Mouse (Mus musculus) CH12.LX (cell line): ENCODE measurements around the gene Tcl1b5. TPM values are rescaled to one million over a fixed set of nuclear protein-coding genes. Genes with fewer than 3 reads are reported as not detected.
A peak's percentile ranks its signal among the peaks of the same experiment; 100 is the strongest.
"Not testable (repeated sequence)": the region's sequence is repeated elsewhere in the genome, so short reads cannot be mapped to it uniquely, and the experiment has no call there.

Source experiments
- DNase-seq: peaks from one replicate; pipeline ENCODE4 v3.0.0-alpha.2; 2013; ENCODE audit errors: extremely low read depth
- H3K27ac ChIP-seq: 2 replicates; pipeline ENCODE4 v1.5.1; 2012; ENCODE audit warnings: low read depth, mild to moderate bottlenecking, control low read depth, moderate library complexity; ENCODE audit not compliant: insufficient read depth
- H3K27me3 ChIP-seq: replicated peaks from 2 replicates; pipeline ENCODE3; 2012; ENCODE audit warnings: inconsistent platforms
- H3K36me3 ChIP-seq, 2 experiments: replicated peaks in 1 of 2; 2 replicates each; pipeline versions ENCODE3 to v1.6.1; 2012; ENCODE audit warnings: inconsistent platforms in 1 of 2, low read length in 1 of 2, mild to moderate bottlenecking in 1 of 2, mixed read lengths in 1 of 2, moderate library complexity in 1 of 2; ENCODE audit not compliant: control insufficient read depth in 1 of 2, insufficient read depth in 1 of 2
- H3K4me1 ChIP-seq, 2 experiments: 2 replicates each; pipeline ENCODE4 v1.6.1; 2012; ENCODE audit warnings: inconsistent platforms in 1 of 2, moderate library complexity in 1 of 2; ENCODE audit not compliant: insufficient read depth in 2 of 2, control insufficient read depth in 1 of 2
- H3K4me2 ChIP-seq: 2 replicates; pipeline ENCODE4 v1.6.1; 2012; ENCODE audit warnings: low read depth, mild to moderate bottlenecking, control low read depth; ENCODE audit not compliant: poor library complexity, insufficient read depth, severe bottlenecking
- H3K4me3 ChIP-seq, 3 experiments: fragments of 150-350 bp in 1 of 3; sonication (generic) in 1 of 3; replicated peaks in 1 of 3; 2 replicates each; pipeline versions ENCODE3 to v1.5.1; 2011 to 2012; ENCODE audit warnings: low read depth in 2 of 3, low read length in 2 of 3, mild to moderate bottlenecking in 2 of 3, moderate library complexity in 2 of 3, control low read depth in 1 of 3, improper control_type of control experiment in 1 of 3, inconsistent platforms in 1 of 3, mixed read lengths in 1 of 3; ENCODE audit not compliant: poor library complexity in 1 of 3
- H3K79me2 ChIP-seq: replicated peaks from 2 replicates; pipeline ENCODE4 v1.6.1; 2012; ENCODE audit warnings: mild to moderate bottlenecking, moderate library complexity; ENCODE audit not compliant: control insufficient read depth, poor library complexity, insufficient read depth, severe bottlenecking; ENCODE audit errors: extremely low read depth
- H3K9ac ChIP-seq: 2 replicates; pipeline ENCODE4 v1.6.1; 2012; ENCODE audit warnings: low read depth, mild to moderate bottlenecking, control low read depth, moderate library complexity; ENCODE audit not compliant: insufficient read depth
- H3K9me3 ChIP-seq: replicated peaks from 2 replicates; pipeline ENCODE3; 2012; ENCODE audit warnings: low read length, inconsistent platforms, mixed read lengths
- CTCF ChIP-seq, 2 experiments: IDR thresholded peaks in 1 of 2; conservative IDR thresholded peaks in 1 of 2; 2 replicates each; pipeline ENCODE4 v1.5.1; 2011 to 2012; ENCODE audit warnings: low read depth in 2 of 2, low read length in 2 of 2, improper control_type of control experiment in 1 of 2, inconsistent platforms in 1 of 2, mild to moderate bottlenecking in 1 of 2, moderate library complexity in 1 of 2
- dilution Hi-C: fragments of 300-500 bp; cut with MboI; formaldehyde crosslinking; loops from 2 replicates; pipeline ENCODE4 v1.14.3; 2020; ENCODE audit warnings: low sequenced_read_pairs; ENCODE audit not compliant: extremely low pct_unique_long_range_greater_than_20kb, extremely low pct_ligation_motif_present
- in situ Hi-C: fragments of 300-500 bp; cut with MboI; formaldehyde crosslinking; loops from 3 replicates; pipeline ENCODE4 v1.14.3; 2019; ENCODE audit warnings: low sequenced_read_pairs, low pct_ligation_motif_present, low pct_unique_long_range_greater_than_20kb, mixed read lengths
- polyA plus RNA-seq: library from polyadenylated mRNA; unstranded; fragments of >175 nt; gene quantifications from 2 replicates; pipeline ENCODE4 v1.2.1, GENCODE M21; 2012; ENCODE audit warnings: low read depth; ENCODE audit not compliant: insufficient read length
- total RNA-seq, 2 experiments: library from RNA; depleted of rRNA; stranded (reverse); fragments of 300-350 nt in 1 of 2; fragments of >200 nt in 1 of 2; gene quantifications; 2 replicates each; pipeline ENCODE4 v1.2.3; 2012 to 2014

Gene Tcl1b5
- total and polyA plus RNA-seq, 3 experiments = not detected

- H3K4me1 ChIP-seq, H3K36me3 ChIP-seq, dilution Hi-C loops: not testable (repeated sequence)
- TF ChIP-seq CTCF (conservative IDR thresholded peaks at IDR 0.05 in 1 of 2, IDR thresholded peaks at IDR 0.05 in 1 of 2; ENCODE audit: low read depth in 2 of 2, low read length in 2 of 2) = peak; percentile 21 to 34
- TF ChIP-seq, all 38 proteins: peak for 1; not testable (repeated sequence) for 37
- peaks cover 14% of the 10 kb centered on the region for H3K27me3 ChIP-seq
- H3K4me3 ChIP-seq, H3K4me2 ChIP-seq, DNase-seq, in situ Hi-C loops, H3K79me2 ChIP-seq, H3K9ac ChIP-seq, H3K27ac ChIP-seq, H3K9me3 ChIP-seq: not testable (repeated sequence)
Observed at GRCm38 (mm10) chr12:105188980-105189379, 12.8 kb downstream of the Tcl1b5 start.

- peaks cover 16% of the 10 kb centered on the region for H3K27me3 ChIP-seq
- H3K4me2 ChIP-seq, in situ Hi-C loops, H3K9me3 ChIP-seq, H3K36me3 ChIP-seq, H3K79me2 ChIP-seq, H3K4me1 ChIP-seq, H3K9ac ChIP-seq, H3K27ac ChIP-seq, H3K4me3 ChIP-seq, DNase-seq, dilution Hi-C loops: not testable (repeated sequence)
Observed at GRCm38 (mm10) chr12:105190743-105191142, 14.6 kb downstream of the Tcl1b5 start, which contains the start of gene Tcl1b3. TSS of gene Tcl1b3 (plus strand) at chr12:105191043.

GRCm38 (mm10) chr12:105199684-105200497 lies 23.7 kb downstream of the Tcl1b5 start:
- H3K4me2 ChIP-seq, H3K36me3 ChIP-seq, H3K4me1 ChIP-seq, H3K9me3 ChIP-seq, dilution Hi-C loops, H3K9ac ChIP-seq, in situ Hi-C loops, DNase-seq, H3K79me2 ChIP-seq, H3K27ac ChIP-seq, H3K4me3 ChIP-seq: not testable (repeated sequence)
- peaks cover 19% of the 10 kb centered on the region for H3K27me3 ChIP-seq

DNA sequence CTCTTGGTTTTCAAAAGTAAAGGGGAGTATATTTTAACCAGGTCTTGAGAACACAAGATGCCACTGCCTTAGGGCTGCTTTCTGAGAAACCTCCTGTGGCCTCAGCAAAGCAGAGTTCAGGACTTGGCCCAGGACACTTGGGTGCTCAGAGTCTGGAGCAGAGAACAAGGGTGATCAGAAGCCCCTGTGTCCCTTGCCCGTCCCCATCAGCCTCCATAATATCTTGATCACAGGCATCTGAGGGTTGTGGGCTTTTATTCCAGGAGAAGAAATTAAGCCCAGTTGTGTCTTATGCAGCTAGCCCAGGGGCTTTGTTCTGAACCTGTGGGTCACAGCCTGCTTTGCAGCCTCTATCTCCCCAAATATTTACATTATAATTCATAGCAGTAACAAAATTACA lies 25.5 kb downstream of the Tcl1b5 start, which contains the start of gene Tcl1b4:
TSS of gene Tcl1b4 (plus strand) at position 301 of the 400 bp plus-strand sequence.
- H3K9me3 ChIP-seq, H3K9ac ChIP-seq, in situ Hi-C loops, H3K4me2 ChIP-seq, H3K4me1 ChIP-seq, H3K4me3 ChIP-seq, H3K36me3 ChIP-seq, dilution Hi-C loops, DNase-seq, H3K79me2 ChIP-seq, H3K27ac ChIP-seq: not testable (repeated sequence)
- H3K27me3 ChIP-seq = peaks cover 24% of the 10 kb centered on the region
